ENCODE assay signal across 26 mouse cellular contexts in the genomic region with DNA sequence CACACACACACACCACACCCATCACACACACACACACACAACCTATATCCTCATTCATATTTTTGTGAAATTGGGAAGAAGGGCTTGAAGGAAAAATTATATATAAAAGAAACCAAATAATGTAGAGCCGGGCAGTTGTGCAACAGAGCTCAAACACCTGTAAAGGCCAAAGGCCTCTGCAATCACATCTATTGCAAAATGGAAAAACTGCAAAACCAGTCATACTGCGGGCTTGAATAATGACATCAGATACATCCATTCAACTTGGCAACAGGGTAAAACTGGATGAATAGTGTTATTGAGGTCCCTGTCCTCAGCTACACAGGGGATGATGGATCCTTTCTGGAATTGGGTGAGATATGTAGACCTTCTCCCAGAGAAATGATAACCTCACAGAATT. TPM values are rescaled to one million over a fixed set of nuclear protein-coding genes. Genes with fewer than 3 reads are reported as not detected.
A peak's percentile ranks its signal among the peaks of the same experiment; 100 is the strongest.
DNase-seq lines count a peak whose midpoint lies in the region; ATAC-seq and TF ChIP-seq lines count a peak whose summit lies in the region.
"Had no signal": no experiment of that assay in that cellular context is flagged by ENCODE, and none has a peak within 500 bp of the region (broad histone marks: within the 10 kb centered on the region; RNA-seq: fewer than 3 reads in every experiment).

No protein-coding gene starts in this region.

- H3K9ac ChIP-seq in liver, postnatal 0 days (replicated peaks) = no peak overlapping the region
- H3K9ac ChIP-seq in liver, embryonic 11.5 days (ENCODE audit: low read depth, low read length) = no peak overlapping the region
- no peak overlapping the region for H3K9ac ChIP-seq in intestine, postnatal 0 days (ENCODE audit: low read depth, low read length)
- H3K9ac ChIP-seq: heart, embryonic 12.5 days; hindbrain, embryonic 13.5 days; limb, embryonic 15.5 days; lung, embryonic 15.5 days; midbrain, embryonic 12.5 days; neural tube, embryonic 13.5 days had no signal

- H3K27me3 ChIP-seq in liver, postnatal 0 days (ENCODE audit: insufficient read depth, low read length) = no peaks in the 10 kb centered on the region
- H3K27me3 ChIP-seq in liver, embryonic 11.5 days (replicated peaks; ENCODE audit: control insufficient read depth, insufficient read depth, low read length) = no peaks in the 10 kb centered on the region
- no peaks in the 10 kb centered on the region for H3K27me3 ChIP-seq in intestine, postnatal 0 days (replicated peaks; ENCODE audit: control insufficient read depth, insufficient read depth, low read length)
- H3K27me3 ChIP-seq: heart, embryonic 12.5 days; hindbrain, embryonic 13.5 days; limb, embryonic 15.5 days; lung, embryonic 15.5 days; megakaryocyte, embryonic 14.5 days; midbrain, embryonic 12.5 days; neural tube, embryonic 13.5 days had no signal

- H3K4me1 ChIP-seq in liver, postnatal 0 days (ENCODE audit: insufficient read depth) = no peaks in the 10 kb centered on the region; the same call in 1 of the 2 replicates
- no peaks in the 10 kb centered on the region for H3K4me1 ChIP-seq in liver, embryonic 11.5 days (replicated peaks; ENCODE audit: control insufficient read depth, insufficient read depth, low read length)
- H3K4me1 ChIP-seq in brown adipose tissue, adult 24 weeks (ENCODE audit: control insufficient read depth, insufficient read depth, insufficient read length, low read length) = peaks cover 2% of the 10 kb centered on the region
- H3K4me1 ChIP-seq in intestine, postnatal 0 days (replicated peaks; ENCODE audit: control insufficient read depth, insufficient read depth, low read length) = no peaks in the 10 kb centered on the region
- H3K4me1 ChIP-seq: heart, embryonic 12.5 days; hindbrain, embryonic 13.5 days; limb, embryonic 10.5 days; lung, embryonic 15.5 days; midbrain, embryonic 12.5 days; neural tube, embryonic 13.5 days had no signal

- no peak for TF ChIP-seq CTCF in liver, postnatal 0 days (IDR thresholded peaks at IDR 0.05; ENCODE audit: low read depth)
- no peak for TF ChIP-seq CTCF in intestine, postnatal 0 days (IDR thresholded peaks at IDR 0.05; ENCODE audit: low read depth)

- peak; percentile 20; the same call in 1 of the 2 replicates for TF ChIP-seq EP300 in liver, postnatal 0 days (IDR thresholded peaks at IDR 0.05; ENCODE audit: low read depth)

- no peaks in the 10 kb centered on the region for H3K36me3 ChIP-seq in liver, postnatal 0 days (replicated peaks; ENCODE audit: insufficient read depth, low read length)
- H3K36me3 ChIP-seq in liver, embryonic 11.5 days (ENCODE audit: control insufficient read depth, insufficient read depth, low read length) = no peaks in the 10 kb centered on the region
- H3K36me3 ChIP-seq in intestine, postnatal 0 days (ENCODE audit: control insufficient read depth, insufficient read depth) = no peaks in the 10 kb centered on the region
- H3K36me3 ChIP-seq: heart, embryonic 12.5 days; hindbrain, embryonic 13.5 days; limb, embryonic 10.5 days; limb, embryonic 15.5 days; lung, embryonic 15.5 days; midbrain, embryonic 12.5 days; neural tube, embryonic 13.5 days had no signal

- DNase-seq in liver, postnatal 0 days = peak; percentile 24
- no peak for DNase-seq in liver, embryonic 11.5 days (ENCODE audit: low spot score)
- DNase-seq in brain, adult 2 months (ENCODE audit: low read depth, low spot score) = peak; percentile 18
- DNase-seq in spleen, adult 12 weeks (ENCODE audit: low spot score) = no peak
- DNase-seq: adrenal gland, postnatal 25 days; B cell, adult 2 months; cerebellum, adult 9-10 months; cerebellum, postnatal 36 days; gastrocnemius, postnatal 14 days; heart, adult 18-20 months; heart, postnatal 4 days; kidney, adult 2 months; kidney, postnatal 36 days; layer of hippocampus, postnatal 36 days; thymus, postnatal 4 days had no signal

- H3K9me3 ChIP-seq in liver, postnatal 0 days (ENCODE audit: low read length) = no peaks in the 10 kb centered on the region
- H3K9me3 ChIP-seq in liver, embryonic 11.5 days (ENCODE audit: control insufficient read depth, low read length) = no peaks in the 10 kb centered on the region
- H3K9me3 ChIP-seq in intestine, postnatal 0 days (ENCODE audit: control insufficient read depth) = no peaks in the 10 kb centered on the region
- H3K9me3 ChIP-seq: heart, embryonic 12.5 days; hindbrain, embryonic 13.5 days; limb, embryonic 10.5 days; limb, embryonic 15.5 days; lung, embryonic 15.5 days; midbrain, embryonic 12.5 days; neural tube, embryonic 13.5 days had no signal

- H3K4me2 ChIP-seq in liver, postnatal 0 days (ENCODE audit: low read depth, low read length) = no peak overlapping the region
- H3K4me2 ChIP-seq in liver, embryonic 11.5 days = no peak overlapping the region
- no peak overlapping the region for H3K4me2 ChIP-seq in intestine, postnatal 0 days (replicated peaks; ENCODE audit: low read depth)
- H3K4me2 ChIP-seq: heart, embryonic 12.5 days; hindbrain, embryonic 13.5 days; limb, embryonic 15.5 days; lung, embryonic 15.5 days; midbrain, embryonic 12.5 days; neural tube, embryonic 13.5 days had no signal

- no peak overlapping the region for H3K4me3 ChIP-seq in liver, postnatal 0 days (ENCODE audit: low read depth, low read length)
- H3K4me3 ChIP-seq in liver, embryonic 11.5 days (ENCODE audit: low read depth, low read length) = no peak overlapping the region
- H3K4me3 ChIP-seq in brown adipose tissue, adult 24 weeks (ENCODE audit: insufficient read depth, low read depth, low read length) = no peak overlapping the region
- H3K4me3 ChIP-seq in intestine, postnatal 0 days (ENCODE audit: low read depth, low read length) = no peak overlapping the region
- H3K4me3 ChIP-seq: heart, embryonic 12.5 days; hindbrain, embryonic 13.5 days; limb, embryonic 10.5 days; limb, embryonic 15.5 days; lung, embryonic 15.5 days; megakaryocyte, embryonic 14.5 days; midbrain, embryonic 12.5 days; neural tube, embryonic 13.5 days had no signal

- WGBS in liver, postnatal 0 days (ENCODE audit: insufficient replicate concordance) = 49% methylated on average over 2 of the region's 2 CpGs
- WGBS in liver, embryonic 11.5 days = 83% methylated on average over 2 of the region's 2 CpGs
- 43% methylated on average over 2 of the region's 2 CpGs for WGBS in intestine, postnatal 0 days

- no peak overlapping the region for H3K27ac ChIP-seq in liver, postnatal 0 days (ENCODE audit: low read depth)
- H3K27ac ChIP-seq in liver, embryonic 11.5 days (ENCODE audit: low read depth, low read length) = no peak overlapping the region
- H3K27ac ChIP-seq in brown adipose tissue, adult 24 weeks (replicated peaks; ENCODE audit: low read depth, low read length) = peak overlapping the region; percentile 91
- no peak overlapping the region for H3K27ac ChIP-seq in intestine, postnatal 0 days (ENCODE audit: low read depth, low read length)
- H3K27ac ChIP-seq: hindbrain, embryonic 13.5 days; limb, embryonic 10.5 days; limb, embryonic 15.5 days; lung, embryonic 15.5 days; midbrain, embryonic 12.5 days; neural tube, embryonic 13.5 days had no signal

- ATAC-seq in liver, postnatal 0 days = peak; percentile 91
- no peak for ATAC-seq in liver, embryonic 11.5 days (replicated peaks; ENCODE audit: low FRiP score)
- ATAC-seq in intestine, postnatal 0 days = peak; percentile 77
- ATAC-seq: forebrain, embryonic 14.5 days had no signal

RNA-seq across cellular contexts. Expression of a gene that starts 13.3 kb away (rescaled TPM):
- polyA plus RNA-seq in liver, postnatal 0 days (2015; fragmentation: Nextera tagmentation; extraction: Ambion mirVana) = 2.2 and 2.5 TPM in 2 replicates
- polyA plus RNA-seq in liver, embryonic 11.5 days (2014; fragmentation: Nextera tagmentation; extraction: Ambion mirVana) = 2.2 and 2.6 TPM in 2 replicates
- 25.2 and 32.9 TPM in 2 replicates for polyA plus RNA-seq in brown adipose tissue, adult 24 weeks (2012; ENCODE audit: insufficient read depth, insufficient read length, missing spikeins)
- polyA plus RNA-seq in intestine, postnatal 0 days (2015; fragmentation: Nextera tagmentation; extraction: Ambion mirVana) = 6.0 and 6.6 TPM in 2 replicates

Comparison
In these comparisons a context has a peak if more than half of its experiments do, and no peak if none do; other contexts are left out.
1. DNase-seq: peak in liver, postnatal 0 days (single experiment) and brain, adult 2 months (single experiment); none in liver, embryonic 11.5 days (single experiment) and spleen, adult 12 weeks (single experiment).